Mouse (Mus musculus): ENCODE results near the gene Atp5g2. TPM values are rescaled to one million over a fixed set of nuclear protein-coding genes. Genes with fewer than 3 reads are reported as not detected.

Gene Atp5g2
- polyA plus RNA-seq (2015; fragmentation: Nextera tagmentation; extraction: Ambion mirVana), result 55.7 and 56.8 TPM in 2 replicates

DNA sequence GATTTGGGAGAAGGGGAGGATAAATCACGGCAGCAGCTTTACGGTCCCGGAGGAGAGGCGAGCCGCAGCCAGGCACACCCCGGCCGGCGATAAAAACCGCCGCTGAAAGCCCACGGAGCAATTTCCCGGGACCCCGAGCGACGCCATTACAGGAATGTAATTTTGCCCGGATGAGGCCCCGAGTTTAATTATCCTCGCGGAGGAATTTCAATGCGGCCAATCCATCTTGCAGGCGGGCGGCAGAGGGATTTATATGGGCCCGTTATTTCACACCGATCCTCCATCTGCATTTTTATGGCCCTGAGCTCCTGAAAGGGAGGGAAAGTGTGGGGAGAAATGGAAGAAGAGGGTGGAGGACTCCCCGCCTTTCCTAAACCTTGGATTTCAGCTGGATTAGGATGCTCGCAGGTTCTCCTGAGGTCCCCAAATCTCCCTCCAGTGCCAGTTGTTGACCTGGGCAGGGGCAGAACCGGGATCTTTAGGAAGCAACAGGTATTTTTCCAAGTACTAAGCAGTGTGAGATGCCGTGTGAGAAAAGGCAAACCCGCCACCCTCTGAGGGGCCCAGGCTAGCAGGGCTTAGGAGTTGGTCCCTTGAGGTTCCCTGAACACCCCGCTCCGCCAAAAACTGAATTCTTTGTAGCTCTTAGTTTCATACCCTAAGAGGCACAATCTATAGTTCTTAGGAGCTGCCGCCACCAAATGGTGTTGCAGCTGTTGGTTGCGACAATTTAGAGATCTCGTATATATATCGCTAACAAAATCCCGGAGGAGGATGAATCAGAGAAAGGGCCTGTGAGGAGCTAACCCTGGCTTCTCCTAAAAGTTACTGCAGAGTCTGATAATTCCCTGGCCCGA, at the start of gene Atp5g2:
Atp5g2 (minus strand) TSS at position 138 of the 857 bp plus-strand sequence.

DNA sequence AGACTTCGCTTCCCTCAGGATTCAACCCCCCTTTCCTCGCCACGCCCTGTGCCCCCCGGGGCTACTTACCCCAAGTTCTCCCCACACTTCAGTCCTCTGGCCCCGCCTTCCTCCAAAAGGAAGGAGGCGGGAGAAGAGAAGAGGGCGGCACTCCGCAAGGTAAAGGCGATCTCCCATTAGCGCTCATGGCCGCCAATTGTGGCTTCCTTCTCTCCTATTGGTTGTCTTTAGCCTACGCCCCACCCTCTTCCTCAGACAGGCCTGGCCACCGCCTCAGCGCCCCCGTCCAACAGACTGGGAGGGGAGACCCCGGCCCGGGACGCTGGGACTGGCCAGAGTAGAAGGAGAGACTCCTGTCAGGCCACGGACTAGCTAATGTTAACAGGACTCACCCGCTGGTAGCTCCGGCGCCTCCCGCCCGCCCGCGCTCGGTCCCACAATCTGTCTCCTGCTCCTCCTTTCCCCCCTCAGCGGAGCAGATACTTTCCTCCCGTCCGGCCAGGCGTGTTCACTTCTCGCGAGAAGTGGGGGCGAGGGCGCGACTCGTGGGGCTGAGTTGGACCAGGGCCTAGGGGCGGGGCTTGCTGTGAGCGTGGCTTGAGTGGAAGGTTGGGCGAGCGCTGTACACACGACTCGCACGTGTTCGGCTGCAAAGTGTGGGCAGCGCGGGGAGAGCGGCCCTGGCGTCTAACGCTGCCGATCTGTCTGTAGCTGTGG, 47.0 kb downstream of the Atp5g2 start, which contains the start of the genes Gm28047 and Atf7:
Gm28047 (minus strand) TSS at position 98 of the 717 bp plus-strand sequence.
Atf7 (minus strand) TSS at position 495 of the 717 bp plus-strand sequence.

MicroRNAs encoded within 50 kb of the gene (microRNA counts, 519-probe panel; counts per million panel counts)
- 88.3 counts per million for microRNA mmu-miR-688

Other genes with a start within 250 kb of the Atp5g2 start
- gene Amhr2, start 227.0 kb downstream of the Atp5g2 start, polyA plus RNA-seq (2015; fragmentation: Nextera tagmentation; extraction: Ambion mirVana), result 0.52 and 1.0 TPM in 2 replicates
- gene Prr13, start 213.3 kb downstream of the Atp5g2 start, polyA plus RNA-seq (2015; fragmentation: Nextera tagmentation; extraction: Ambion mirVana), result 179 and 189 TPM in 2 replicates
- gene Pcbp2, start 201.8 kb downstream of the Atp5g2 start, polyA plus RNA-seq (2015; fragmentation: Nextera tagmentation; extraction: Ambion mirVana), result 129 and 138 TPM in 2 replicates
- gene Gm10337, start 168.6 kb downstream of the Atp5g2 start, polyA plus RNA-seq (2015; fragmentation: Nextera tagmentation; extraction: Ambion mirVana), result not detected in 2 replicates
- gene Map3k12, start 155.3 kb downstream of the Atp5g2 start, polyA plus RNA-seq (2015; fragmentation: Nextera tagmentation; extraction: Ambion mirVana), result 2.1 and 2.6 TPM in 2 replicates
- 34.0 and 36.9 TPM in 2 replicates for gene Tarbp2, start 154.2 kb downstream of the Atp5g2 start, polyA plus RNA-seq (2015; fragmentation: Nextera tagmentation; extraction: Ambion mirVana)
- gene Npff, start 147.4 kb downstream of the Atp5g2 start, polyA plus RNA-seq (2015; fragmentation: Nextera tagmentation; extraction: Ambion mirVana), result 1.6 and 2.4 TPM in 2 replicates
- 0.23 TPM in 1 of 2 replicates, not detected in the other for gene Gm28047, start 47.3 kb downstream of the Atp5g2 start, polyA plus RNA-seq (2015; fragmentation: Nextera tagmentation; extraction: Ambion mirVana)
- gene Atf7, start 46.9 kb downstream of the Atp5g2 start, polyA plus RNA-seq (2015; fragmentation: Nextera tagmentation; extraction: Ambion mirVana), result 19.3 and 21.0 TPM in 2 replicates
- 17.6 and 23.3 TPM in 2 replicates for gene Calcoco1, start 49.8 kb upstream of the Atp5g2 start, polyA plus RNA-seq (2015; fragmentation: Nextera tagmentation; extraction: Ambion mirVana)
- gene Hoxc13, start 248.8 kb upstream of the Atp5g2 start, polyA plus RNA-seq (2015; fragmentation: Nextera tagmentation; extraction: Ambion mirVana), result not detected in 2 replicates

Measured in spleen, postnatal 0 days (tissue).